Mouse (Mus musculus) CD4-positive helper T cell, adult 2 months (primary cell): ENCODE data around the gene Ecpas.

Experiments used
- DNase-seq: peaks from one replicate; pipeline ENCODE4 v3.0.0-alpha.2; 2012; ENCODE audit warnings: low read depth, missing footprints, low spot score

Ecpas gene

GRCm38 (mm10) chr4:58912629-58913335 is at the start of gene Ecpas:
Gene Ecpas (minus strand): TSS chr4:58912749.
- peak; percentile 73 for DNase-seq

GRCm38 (mm10) chr4:58961719-58962118 is 49.2 kb upstream of the Ecpas start:
- peak; percentile 14 for DNase-seq

- no peak for DNase-seq
Observed at GRCm38 (mm10) chr4:58952630-58953029, 40.1 kb upstream of the Ecpas start.

GRCm38 (mm10) chr4:58948391-58948790 is 35.8 kb upstream of the Ecpas start:
- no peak for DNase-seq

GRCm38 (mm10) chr4:58944695-58945094 is 32.1 kb upstream of the Ecpas start:
- DNase-seq = no peak

GRCm38 (mm10) chr4:58944206-58944553 is 31.6 kb upstream of the Ecpas start:
- DNase-seq = peak; percentile 35

GRCm38 (mm10) chr4:58943420-58944205 is 31.1 kb upstream of the Ecpas start, which contains the start of gene Zkscan16:
Gene Zkscan16 (plus strand): TSS chr4:58943628.
- DNase-seq = peak; percentile 48

- no peak for DNase-seq
Observed at GRCm38 (mm10) chr4:58942942-58943341, 30.4 kb upstream of the Ecpas start.

GRCm38 (mm10) chr4:58941638-58942037 is 29.1 kb upstream of the Ecpas start:
- DNase-seq = no peak

GRCm38 (mm10) chr4:58935846-58936245 is 23.3 kb upstream of the Ecpas start:
- DNase-seq = no peak

- DNase-seq = peak; percentile 35
Observed at GRCm38 (mm10) chr4:58934746-58935476, 22.4 kb upstream of the Ecpas start.

- DNase-seq = no peak
Observed at GRCm38 (mm10) chr4:58934308-58934707, 21.8 kb upstream of the Ecpas start.

- no peak for DNase-seq
Observed at GRCm38 (mm10) chr4:58932541-58932940, 20.0 kb upstream of the Ecpas start.

GRCm38 (mm10) chr4:58927661-58928060 is 15.1 kb upstream of the Ecpas start:
- no peak for DNase-seq

GRCm38 (mm10) chr4:58926120-58926519 is 13.6 kb upstream of the Ecpas start:
- DNase-seq = no peak

GRCm38 (mm10) chr4:58925664-58926063 is 13.1 kb upstream of the Ecpas start:
- no peak for DNase-seq

- DNase-seq = no peak
Observed at GRCm38 (mm10) chr4:58923933-58924332, 11.4 kb upstream of the Ecpas start.

GRCm38 (mm10) chr4:58915081-58915826 is 2.7 kb upstream of the Ecpas start:
- no peak for DNase-seq

GRCm38 (mm10) chr4:58913336-58914026 is 932 bp upstream of the Ecpas start:
- no peak for DNase-seq

- DNase-seq = peak; percentile 75
Observed at GRCm38 (mm10) chr4:58911831-58912628, 519 bp downstream of the Ecpas start.
